Mouse (Mus musculus) brain, embryonic 14.5 days (tissue): ENCODE measurements around the gene Cds2.
A peak's percentile ranks its signal among the peaks of the same experiment; 100 is the strongest.

ENCODE experiments used
- CTCF ChIP-seq: fragments of 200-500 bp; IDR thresholded peaks from 2 replicates; pipeline ENCODE4 v1.5.1; 2012; ENCODE audit warnings: inconsistent platforms, mild to moderate bottlenecking, moderate library complexity, borderline replicate concordance; ENCODE audit not compliant: insufficient read depth, insufficient read length; ENCODE audit errors: extremely low read depth
- POLR2A ChIP-seq: fragments of 200-500 bp; IDR thresholded peaks from 2 replicates; pipeline ENCODE4 v1.6.1; 2012; ENCODE audit warnings: mild to moderate bottlenecking, inconsistent platforms, borderline replicate concordance; ENCODE audit not compliant: poor library complexity, insufficient read depth, insufficient read length, severe bottlenecking; ENCODE audit errors: extremely low read depth

- TF ChIP-seq CTCF (peak; percentile 59), POLR2A (no peak)
Observed at GRCm38 (mm10) chr2:132305988-132306387, 43.0 kb downstream of the Cds2 start.
